Mouse (Mus musculus) myocyte (in vitro differentiated cells): ENCODE results near the gene 4930522H14Rik.

Source experiments
- CEBPB ChIP-seq: IDR thresholded peaks from 2 replicates; pipeline ENCODE4 v1.6.1; 2011; ENCODE audit warnings: mild to moderate bottlenecking, moderate library complexity; ENCODE audit not compliant: poor library complexity, insufficient read depth, severe bottlenecking
- E2F4 ChIP-seq: IDR thresholded peaks from one replicate; pipeline ENCODE4 v1.6.1; 2011; ENCODE audit warnings: mild to moderate bottlenecking, control low read depth, moderate library complexity; ENCODE audit not compliant: insufficient read depth
- MAX ChIP-seq: IDR thresholded peaks from one replicate; pipeline ENCODE4 v1.6.1; 2011; ENCODE audit warnings: low read depth, mild to moderate bottlenecking, control low read depth
- MYOG ChIP-seq, 3 experiments: IDR thresholded peaks; one replicate each; pipeline ENCODE4 v1.6.1; 2011; ENCODE audit warnings: control low read depth in 2 of 3, low read depth in 2 of 3, mild to moderate bottlenecking in 2 of 3; ENCODE audit not compliant: insufficient read length in 2 of 3, control insufficient read depth in 1 of 3, insufficient read depth in 1 of 3
- POLR2A ChIP-seq: IDR thresholded peaks from one replicate; pipeline ENCODE4 v1.6.1; 2011; ENCODE audit warnings: low read depth, mild to moderate bottlenecking, control low read depth, moderate library complexity; ENCODE audit not compliant: insufficient read length
- POLR2AphosphoS2 ChIP-seq: IDR thresholded peaks from one replicate; pipeline ENCODE4 v1.6.1; 2011; ENCODE audit warnings: low read depth, control low read depth; ENCODE audit not compliant: insufficient read length
- REST ChIP-seq: IDR thresholded peaks from one replicate; pipeline ENCODE4 v1.6.1; 2011; ENCODE audit warnings: mild to moderate bottlenecking, control low read depth, moderate library complexity; ENCODE audit not compliant: insufficient read depth, insufficient read length
- SRF ChIP-seq: IDR thresholded peaks from one replicate; pipeline ENCODE4 v1.6.1; 2011; ENCODE audit warnings: low read depth; ENCODE audit not compliant: control insufficient read depth, insufficient read length
- TCF12 ChIP-seq: IDR thresholded peaks from one replicate; pipeline ENCODE4 v1.6.1; 2011; ENCODE audit warnings: mild to moderate bottlenecking, control low read depth; ENCODE audit not compliant: poor library complexity, insufficient read depth, severe bottlenecking
- TCF3 ChIP-seq: IDR thresholded peaks from one replicate; pipeline ENCODE4 v1.6.1; 2011; ENCODE audit warnings: low read depth, control low read depth; ENCODE audit not compliant: insufficient read length
- USF1 ChIP-seq: IDR thresholded peaks from one replicate; pipeline ENCODE4 v1.6.1; 2011; ENCODE audit warnings: low read depth, mild to moderate bottlenecking, control low read depth, moderate library complexity

- TF ChIP-seq POLR2AphosphoS2 (no peak), CEBPB (no peak), TCF12 (no peak), MYOG (IDR thresholded peaks at IDR 0.05; ENCODE audit: control insufficient read depth in 1 of 3, insufficient read depth in 1 of 3, insufficient read length in 2 of 3, low read depth in 2 of 3) (no peak), E2F4 (no peak), SRF (no peak), POLR2A (no peak), USF1 (no peak), MAX (no peak), REST (no peak), TCF3 (no peak)
Measured at GRCm38 (mm10) chr4:109471606-109472005, 59.5 kb downstream of the 4930522H14Rik start.
